Mouse (Mus musculus) brain, embryonic 18.5 days (tissue): ENCODE measurements around the gene Sorl1.

Source experiments
- DNase-seq: peaks from one replicate; pipeline ENCODE4 v3.0.0-alpha.2; 2012; ENCODE audit warnings: low read depth, low spot score

The Sorl1 gene

GRCm38 (mm10) chr9:42122441-42122840 is 1.7 kb downstream of the Sorl1 start:
- DNase-seq, result no peak

- DNase-seq, result no peak
Measured at GRCm38 (mm10) chr9:42121631-42122354, 2.3 kb downstream of the Sorl1 start.

GRCm38 (mm10) chr9:42116418-42117056 is 7.6 kb downstream of the Sorl1 start:
- no peak for DNase-seq

- DNase-seq, result no peak
Measured at GRCm38 (mm10) chr9:42115078-42115477, 9.0 kb downstream of the Sorl1 start.

- no peak for DNase-seq
Measured at GRCm38 (mm10) chr9:42113316-42113715, 10.8 kb downstream of the Sorl1 start.

- no peak for DNase-seq
Measured at GRCm38 (mm10) chr9:42112691-42113090, 11.4 kb downstream of the Sorl1 start.

GRCm38 (mm10) chr9:42111256-42111655 is 12.8 kb downstream of the Sorl1 start:
- no peak for DNase-seq

- no peak for DNase-seq
Measured at GRCm38 (mm10) chr9:42109837-42110451, 14.2 kb downstream of the Sorl1 start.

GRCm38 (mm10) chr9:42109131-42109530 is 15.0 kb downstream of the Sorl1 start:
- DNase-seq, result no peak

- DNase-seq, result no peak
Measured at GRCm38 (mm10) chr9:42108369-42108951, 15.6 kb downstream of the Sorl1 start.

GRCm38 (mm10) chr9:42107062-42107461 is 17.0 kb downstream of the Sorl1 start:
- no peak for DNase-seq

GRCm38 (mm10) chr9:42106305-42106704 is 17.8 kb downstream of the Sorl1 start:
- no peak for DNase-seq

- DNase-seq, result no peak
Measured at GRCm38 (mm10) chr9:42103546-42103945, 20.6 kb downstream of the Sorl1 start.

- no peak for DNase-seq
Measured at GRCm38 (mm10) chr9:42102013-42102412, 22.1 kb downstream of the Sorl1 start.

GRCm38 (mm10) chr9:42101266-42101665 is 22.8 kb downstream of the Sorl1 start:
- DNase-seq, result no peak

- no peak for DNase-seq
Measured at GRCm38 (mm10) chr9:42100618-42101210, 23.4 kb downstream of the Sorl1 start.

GRCm38 (mm10) chr9:42098474-42099121 is 25.5 kb downstream of the Sorl1 start:
- DNase-seq, result no peak

- no peak for DNase-seq
Measured at GRCm38 (mm10) chr9:42097731-42098473, 26.2 kb downstream of the Sorl1 start.

GRCm38 (mm10) chr9:42097006-42097730 is 26.9 kb downstream of the Sorl1 start:
- DNase-seq, result no peak

- no peak for DNase-seq
Measured at GRCm38 (mm10) chr9:42094752-42095151, 29.3 kb downstream of the Sorl1 start.
